Mouse (Mus musculus) bone marrow, adult 2 months (tissue): ENCODE data around the gene Col4a2.

Source experiments
- CTCF ChIP-seq: fragments of 200-500 bp; IDR thresholded peaks from 2 replicates; pipeline ENCODE4 v1.5.1; 2011; ENCODE audit warnings: low read length, control low read depth; ENCODE audit not compliant: control insufficient read depth, insufficient read depth
- POLR2A ChIP-seq: fragments of 200-500 bp; IDR thresholded peaks from 2 replicates; pipeline ENCODE4 v1.6.1; 2011; ENCODE audit warnings: low read depth, mild to moderate bottlenecking, control low read depth, low read length, borderline replicate concordance; ENCODE audit not compliant: control insufficient read depth

GRCm38 (mm10) chr8:11363340-11364126 lies 50.9 kb downstream of the Col4a2 start:
- TF ChIP-seq POLR2A (no peak), CTCF (no peak)
